Mouse (Mus musculus) cerebellum, postnatal 25 days (tissue): ENCODE data around the gene Trappc13.
"Not testable (repeated sequence)": the region's sequence is repeated elsewhere in the genome, so short reads cannot be mapped to it uniquely, and the experiment has no call there.

ENCODE experiments used
- DNase-seq, 2 experiments: peaks; one replicate each; pipeline ENCODE4 v3.0.0; 2021; ENCODE audit warnings: mixed read lengths in 2 of 2

The Trappc13 gene

DNA sequence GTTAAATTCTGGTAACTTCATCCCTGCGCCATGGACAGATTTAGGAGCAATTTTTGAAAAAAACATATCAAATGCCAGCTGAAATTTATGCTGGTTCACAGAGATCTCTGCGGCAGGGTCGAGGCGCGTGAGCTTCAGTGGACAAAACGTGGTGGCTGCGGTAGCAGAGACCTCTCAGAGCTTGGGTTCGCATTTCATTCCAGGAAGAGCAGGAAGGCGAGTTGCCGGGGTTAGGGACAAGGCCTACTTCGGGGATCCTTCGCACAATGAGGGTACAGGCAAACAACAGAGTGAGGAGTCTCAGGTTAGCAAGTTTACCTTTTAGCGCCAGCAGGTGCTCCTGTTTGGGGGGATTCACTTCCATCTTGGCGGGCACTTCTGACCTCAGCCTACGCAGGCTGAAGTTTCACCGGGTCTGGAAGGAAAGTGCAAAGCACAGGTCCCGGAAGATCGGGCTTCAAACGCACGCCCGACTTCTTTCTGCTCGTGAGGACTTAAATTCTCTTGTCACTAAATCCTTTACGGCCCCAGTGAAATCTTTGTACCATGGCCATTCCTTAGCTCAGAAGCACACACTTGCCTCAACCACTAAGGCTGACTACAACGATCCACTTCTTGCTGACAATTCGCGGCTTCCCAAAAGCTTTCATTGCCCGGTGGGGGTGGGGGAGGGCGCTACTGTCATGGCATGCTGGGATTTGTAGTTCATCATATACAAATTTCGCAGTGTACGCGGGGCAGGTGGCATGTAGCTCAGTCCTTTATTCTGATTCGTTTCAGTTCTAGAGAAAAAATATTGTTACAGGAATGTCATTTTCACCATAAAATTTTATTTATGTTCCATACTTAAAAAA lies at the start of gene Trappc13:
Gene Trappc13 (minus strand): TSS at position 674 of the 854 bp plus-strand sequence.
- peak; percentile 88 to 92 for DNase-seq

DNA sequence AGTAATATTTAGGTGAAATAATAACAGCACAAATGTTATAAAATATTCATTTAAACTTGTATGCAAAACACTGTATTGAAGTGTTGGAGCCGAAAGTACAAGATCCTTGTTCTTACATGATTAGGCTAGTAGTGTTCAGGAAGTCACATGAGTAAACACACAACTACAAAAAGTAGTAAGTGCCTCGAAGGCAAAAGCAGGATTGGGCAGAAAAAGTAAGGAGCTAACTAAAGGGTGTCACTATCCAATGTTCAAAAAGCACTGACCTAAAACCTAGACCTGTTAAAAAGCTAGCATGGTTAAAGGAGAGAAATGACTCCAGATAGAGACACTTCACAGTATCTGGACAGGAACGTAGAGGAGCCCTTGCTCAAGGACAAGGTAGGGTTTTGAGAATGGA lies 49.2 kb upstream of the Trappc13 start:
- no peak for DNase-seq

DNA sequence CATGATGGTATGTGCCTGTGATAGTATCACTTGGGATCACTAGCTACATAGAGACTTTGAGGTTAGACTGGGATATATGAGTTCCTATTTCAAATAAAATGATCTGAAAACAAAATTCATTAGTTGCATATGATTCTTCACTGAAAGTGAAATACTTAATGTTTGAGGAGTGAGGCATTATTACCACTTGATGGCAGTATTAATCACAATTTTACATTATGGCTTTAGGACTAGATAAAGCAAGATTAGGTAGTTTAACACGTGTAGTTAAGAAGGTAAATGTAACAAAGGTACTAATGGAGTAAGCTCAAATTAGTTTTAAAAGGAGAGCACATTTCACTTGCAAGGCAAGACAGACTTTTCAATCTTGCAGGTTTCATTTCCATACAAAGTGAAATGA lies 26.0 kb upstream of the Trappc13 start:
- DNase-seq: no peak

DNA sequence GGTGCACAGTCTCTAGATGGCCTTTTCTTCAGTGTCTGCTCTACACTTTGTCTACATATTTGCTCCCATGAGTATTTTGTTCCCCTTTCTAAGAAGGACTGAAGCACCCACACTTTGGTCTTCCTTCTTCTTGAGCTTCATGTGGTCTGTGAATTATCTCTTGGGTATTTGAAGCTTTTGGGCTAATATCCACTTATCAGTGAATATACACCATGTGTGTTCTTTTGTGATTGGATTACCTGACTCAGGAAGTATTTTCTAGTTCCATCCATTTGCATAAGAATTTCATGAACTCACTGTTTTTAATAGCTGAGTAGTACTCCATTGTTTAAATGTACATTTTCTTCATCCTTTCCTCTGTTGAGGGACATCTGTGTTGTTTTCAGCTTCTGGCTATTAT lies 17.6 kb upstream of the Trappc13 start:
- not testable (repeated sequence) for DNase-seq

DNA sequence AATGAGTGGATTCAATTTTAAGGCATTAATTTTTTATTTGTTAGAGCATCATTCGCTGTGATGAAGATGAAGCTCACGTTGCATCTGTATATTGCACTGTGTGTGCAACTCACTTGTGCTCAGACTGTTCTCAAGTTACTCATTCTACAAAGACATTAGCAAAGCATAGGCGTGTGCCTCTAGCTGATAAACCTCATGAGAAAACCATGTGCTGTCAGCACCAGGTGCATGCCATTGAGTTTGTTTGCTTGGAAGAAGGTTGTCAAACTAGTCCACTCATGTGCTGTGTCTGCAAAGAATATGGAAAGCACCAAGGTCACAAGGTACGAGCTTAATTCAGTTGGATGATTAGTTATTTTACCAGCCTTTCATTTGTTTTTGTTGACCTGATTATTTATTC lies 9.1 kb upstream of the Trappc13 start:
- DNase-seq: no peak

DNA sequence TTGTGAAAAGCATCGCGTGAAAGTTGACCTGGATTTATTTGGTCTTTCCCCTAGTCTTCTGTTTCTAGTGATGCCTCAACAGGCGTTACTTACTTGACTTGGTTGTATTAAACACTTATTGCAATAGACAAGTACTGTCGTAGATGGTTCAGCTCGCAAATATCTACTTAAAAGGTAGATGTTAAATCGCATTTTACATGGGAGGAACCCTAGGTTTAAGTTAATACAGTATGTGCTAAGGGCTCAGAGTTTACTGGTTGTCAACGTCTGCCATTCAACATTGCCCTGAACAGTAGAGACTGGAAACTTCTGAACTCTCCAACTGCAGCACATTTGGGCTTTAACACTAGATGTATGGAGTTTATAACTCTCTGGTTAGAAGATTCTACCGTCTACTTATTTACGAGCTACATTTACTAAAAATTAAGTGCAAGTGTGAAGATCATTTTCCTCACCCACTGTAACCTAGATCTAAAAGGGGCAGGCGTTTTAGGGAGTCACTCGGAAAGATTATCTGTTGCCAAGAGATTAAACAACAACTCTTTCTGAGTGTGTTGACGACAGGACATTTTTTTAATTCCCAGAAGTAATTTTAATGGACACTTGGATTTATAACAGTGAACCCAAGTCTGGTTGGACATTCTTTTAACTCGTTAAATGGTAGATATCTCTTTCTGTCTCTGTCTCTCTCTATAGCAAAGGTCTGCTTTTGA lies 1.1 kb upstream of the Trappc13 start:
- no peak for DNase-seq

DNA sequence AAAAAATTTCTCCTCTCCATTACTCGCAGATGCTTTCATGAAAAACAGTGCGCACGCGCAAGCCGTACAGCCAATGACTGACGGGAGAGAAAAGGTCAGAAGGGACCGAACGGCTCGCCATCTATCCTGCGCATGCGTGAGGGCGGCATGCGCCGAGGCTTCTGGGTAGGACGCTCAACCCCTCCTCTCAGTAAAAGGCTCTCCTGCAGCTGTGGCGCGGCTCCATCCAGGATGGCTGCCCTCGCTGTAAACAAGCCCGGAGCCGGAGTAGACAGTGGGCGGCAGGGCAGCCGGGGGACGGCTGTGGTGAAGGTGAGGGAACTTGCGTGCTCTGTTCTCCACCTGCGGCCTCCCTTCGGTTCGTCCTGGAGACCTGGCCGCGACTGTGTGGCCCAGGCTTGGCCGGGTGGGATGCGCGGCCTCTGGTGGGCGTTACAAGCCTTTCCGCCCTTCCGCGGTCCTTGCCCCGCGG lies 417 bp upstream of the Trappc13 start, which contains the start of gene Trim23:
Gene Trim23 (plus strand): TSS at position 148 of the 472 bp plus-strand sequence.
- DNase-seq: peak; percentile 95 to 98

DNA sequence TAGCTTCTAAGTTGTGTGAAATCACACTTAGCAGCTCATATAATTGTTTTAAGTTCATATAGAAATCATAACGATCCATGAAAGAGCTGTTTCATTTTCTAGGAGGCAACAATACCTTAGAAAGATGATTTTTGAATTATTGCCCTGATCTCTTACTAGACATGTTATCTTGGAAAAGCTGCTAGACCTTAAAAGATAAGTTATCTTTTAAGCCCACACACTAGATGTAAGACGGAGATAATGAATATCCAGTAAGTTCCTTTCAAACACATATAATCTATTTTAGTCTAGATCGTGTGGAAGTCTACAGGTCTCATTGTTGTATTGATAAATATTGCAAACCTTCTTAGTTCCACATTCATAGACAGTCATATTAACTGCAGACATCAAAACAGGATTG lies 1.4 kb downstream of the Trappc13 start:
- DNase-seq: no peak

DNA sequence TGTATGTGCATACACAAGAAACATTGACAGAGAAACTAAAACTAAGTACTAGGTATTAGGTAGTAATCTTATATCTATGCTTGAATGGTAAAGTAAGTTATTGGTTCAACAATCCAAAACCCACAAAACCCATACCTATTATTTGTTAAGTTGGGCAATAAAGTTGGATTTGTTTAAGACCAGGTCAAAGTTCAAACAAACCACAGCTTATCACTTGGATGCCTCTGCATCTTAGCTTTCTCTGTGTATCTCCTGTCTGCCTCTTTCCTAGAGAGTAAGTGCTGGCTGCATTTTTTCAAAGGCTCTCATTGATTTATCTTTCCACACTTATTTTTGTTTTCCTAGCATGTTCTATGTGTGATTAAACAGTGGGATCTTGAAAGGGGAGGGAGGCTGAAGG lies 5.8 kb downstream of the Trappc13 start:
- no peak for DNase-seq

DNA sequence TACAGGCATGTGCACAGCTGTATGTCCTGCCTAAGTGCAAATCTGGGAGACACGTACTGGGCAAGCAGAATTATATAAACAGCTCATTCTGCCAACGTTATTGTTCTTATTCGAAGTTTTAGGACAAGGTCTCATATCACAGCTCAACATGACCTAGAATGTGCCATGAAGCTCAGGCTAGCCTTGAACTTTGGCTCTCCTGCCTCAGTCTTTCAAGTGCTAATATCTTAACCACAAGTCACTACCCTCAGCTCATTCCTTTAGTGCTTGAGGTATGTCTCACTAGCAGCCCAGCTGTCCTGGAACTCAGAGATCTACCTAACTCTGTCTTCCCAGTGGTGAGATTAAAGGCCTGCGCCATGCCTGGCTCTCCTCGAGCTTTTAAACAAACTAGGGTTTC lies 6.6 kb downstream of the Trappc13 start:
- DNase-seq: no peak

DNA sequence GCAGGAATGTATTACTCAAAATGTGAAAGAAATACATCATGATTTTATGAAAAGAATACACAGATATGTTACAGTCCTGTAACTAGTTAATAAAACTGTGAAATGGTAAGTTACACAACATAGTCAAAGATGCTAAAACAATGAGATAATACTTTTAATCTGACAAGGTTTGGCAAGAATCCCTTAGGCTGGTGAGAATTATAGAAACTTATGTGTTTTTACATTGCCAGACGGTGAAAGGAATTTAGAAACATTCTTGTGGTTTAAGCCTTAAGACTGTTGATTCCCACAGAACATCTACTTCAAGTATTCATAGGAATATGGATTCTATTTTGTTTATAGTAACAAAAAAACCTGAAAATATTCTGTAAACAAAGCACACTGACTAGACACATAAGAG lies 22.6 kb downstream of the Trappc13 start:
- no peak for DNase-seq

DNA sequence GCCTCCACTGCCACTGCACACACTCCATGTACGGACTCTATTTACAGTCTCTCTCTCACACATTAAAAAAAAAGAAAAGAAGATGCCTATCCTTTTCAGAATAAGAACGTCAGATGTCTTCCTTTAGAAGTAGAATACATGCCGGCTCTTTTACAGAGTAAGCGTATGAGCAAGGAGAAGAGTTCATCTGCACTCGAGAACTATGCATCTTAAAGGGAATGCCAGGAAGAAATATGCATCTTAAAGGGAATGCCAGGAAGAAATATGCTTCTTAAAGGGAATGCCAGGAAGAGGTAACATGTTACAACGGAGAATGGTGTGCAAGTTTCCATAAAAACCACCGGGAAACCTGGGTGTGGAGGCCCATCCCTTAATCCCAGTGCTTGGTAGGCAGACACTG lies 23.2 kb downstream of the Trappc13 start:
- no peak for DNase-seq

DNA sequence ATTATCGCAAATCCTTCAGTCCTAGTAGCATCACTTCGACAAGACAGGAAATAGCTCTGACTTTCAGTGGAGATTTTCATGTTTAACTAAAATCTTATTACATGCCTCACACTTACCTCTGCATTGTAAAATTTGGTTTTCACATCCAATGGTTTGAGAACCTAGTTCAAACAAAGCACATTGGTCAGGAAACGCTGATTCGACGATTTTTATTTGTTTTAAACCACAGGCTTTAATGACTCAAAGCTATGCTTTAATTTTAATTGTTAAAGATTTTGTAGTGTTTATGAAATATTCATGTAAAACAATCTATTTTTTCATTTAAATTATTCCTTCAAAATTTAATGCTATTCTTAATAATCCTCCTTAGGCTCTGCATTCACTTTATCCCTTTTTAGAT lies 24.1 kb downstream of the Trappc13 start:
- DNase-seq: no peak

DNA sequence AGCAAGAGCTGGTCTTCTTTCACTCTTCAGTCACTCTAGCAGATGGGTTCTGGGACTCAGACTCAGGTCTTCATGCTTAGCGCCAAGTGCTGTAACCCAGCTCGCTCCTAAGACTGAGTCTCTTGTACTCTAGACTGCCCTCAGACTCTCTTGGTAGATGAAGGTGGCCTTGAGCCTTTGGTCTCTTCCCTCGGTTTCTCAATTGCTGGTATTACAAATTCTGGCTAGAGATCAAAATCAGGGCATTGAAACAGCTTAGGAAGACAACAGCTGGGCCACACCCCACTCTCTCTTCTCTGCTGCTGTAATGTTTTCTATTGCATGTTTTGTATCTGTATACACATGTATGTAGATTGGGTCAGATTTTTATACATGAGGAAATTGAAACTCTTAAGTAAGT lies 32.6 kb downstream of the Trappc13 start:
- no peak for DNase-seq

DNA sequence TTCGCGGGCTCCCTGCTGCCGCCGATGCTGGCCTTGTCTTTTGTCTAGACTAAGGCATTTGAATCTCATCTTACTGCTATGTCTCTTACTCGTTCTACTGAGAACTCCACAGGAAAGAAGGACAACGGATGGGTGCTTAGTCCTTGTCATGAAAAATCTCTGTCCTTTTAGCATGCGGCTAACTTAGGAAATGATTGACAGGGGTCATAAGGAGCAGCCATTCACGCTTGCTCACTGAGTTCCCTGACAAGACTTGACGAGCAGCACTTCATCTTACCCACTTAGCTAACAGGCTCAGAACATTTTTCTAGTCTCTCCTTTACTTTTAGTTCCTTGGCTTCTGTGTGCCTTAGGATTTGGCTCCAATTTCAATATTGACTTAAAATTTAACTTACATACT lies 33.4 kb downstream of the Trappc13 start:
- no peak for DNase-seq

DNA sequence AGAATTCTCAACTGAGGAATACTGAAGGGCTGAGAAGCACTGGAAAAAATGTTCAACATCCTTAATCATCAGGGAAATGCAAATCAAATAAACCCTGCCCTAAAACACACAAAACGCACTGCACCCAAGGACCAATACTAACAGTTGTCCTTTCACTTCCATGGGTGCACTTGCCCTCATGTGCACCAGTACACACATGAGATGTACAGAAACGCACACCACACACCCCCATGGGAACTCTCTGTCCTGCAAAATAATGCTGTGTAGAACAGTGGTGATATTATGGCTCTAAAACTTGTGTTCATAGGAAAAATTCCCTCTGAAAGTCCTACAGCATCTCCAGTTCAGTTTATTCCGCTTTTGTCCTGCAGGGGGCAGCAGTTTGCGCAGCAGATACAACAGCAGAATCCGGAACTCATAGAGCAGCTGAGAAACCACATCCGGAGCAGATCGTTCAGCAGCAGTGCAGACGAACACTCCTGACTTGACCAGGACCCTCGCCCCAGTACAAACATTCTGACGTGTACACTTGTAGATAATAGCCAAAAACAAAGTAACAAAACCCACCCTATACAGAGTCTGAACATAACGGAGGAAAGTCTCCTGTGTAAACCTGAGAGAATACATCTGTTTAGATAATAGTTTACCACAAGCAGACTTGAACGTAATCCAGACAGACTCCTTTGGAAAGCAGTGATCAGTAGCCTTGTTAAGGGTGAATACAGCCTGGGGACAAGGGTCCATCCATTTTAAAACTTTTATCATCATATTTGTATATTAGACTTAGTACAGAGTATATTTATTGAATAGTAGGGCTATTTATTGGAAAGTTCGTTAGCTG lies 38.7 kb downstream of the Trappc13 start:
- DNase-seq: peak; percentile 81 to 88

DNA sequence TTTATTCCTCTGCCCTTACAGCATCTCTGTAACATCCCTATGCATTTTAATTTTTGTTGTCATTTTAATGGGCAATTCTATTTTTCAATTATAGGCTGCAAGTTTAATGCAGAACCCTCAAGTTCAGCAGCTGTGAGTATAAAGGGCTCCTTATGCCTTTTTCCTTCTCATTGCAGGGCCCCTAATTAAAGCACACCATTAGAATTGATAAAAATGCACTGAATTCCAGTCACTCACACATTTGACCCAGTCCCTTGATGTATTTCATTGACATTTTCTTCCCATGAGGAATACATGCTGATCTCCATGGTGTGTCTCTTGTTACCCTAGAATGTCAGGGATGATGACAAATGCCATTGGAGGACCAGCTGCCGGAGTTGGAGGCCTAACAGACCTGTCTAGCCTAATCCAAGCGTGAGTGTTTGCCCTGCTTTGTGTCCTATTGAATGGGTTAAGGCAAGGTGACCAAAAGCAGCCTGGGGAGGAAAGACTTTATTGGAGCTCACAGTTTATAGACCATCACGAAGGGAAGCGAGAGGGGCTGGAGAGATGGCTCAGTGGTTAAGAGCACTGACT lies 43.7 kb downstream of the Trappc13 start:
- DNase-seq: no peak

DNA sequence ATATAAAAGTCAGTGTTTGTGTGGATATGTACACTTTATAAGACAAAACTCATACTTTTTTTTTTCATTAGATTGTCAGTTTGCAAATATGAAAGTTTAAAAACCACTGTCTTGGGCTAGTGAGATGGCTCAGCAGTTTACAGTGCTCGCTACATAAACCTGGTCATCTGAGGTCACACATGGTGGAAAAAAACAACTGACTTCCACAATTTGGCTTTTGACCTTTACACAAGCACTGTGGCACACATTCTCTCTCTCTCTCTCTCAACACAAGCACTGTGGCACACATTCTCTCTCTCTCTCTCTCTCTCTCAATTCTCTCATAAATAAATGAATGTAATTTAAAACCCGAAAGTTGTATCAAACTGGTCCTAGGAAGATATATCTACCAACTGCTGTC lies 45.7 kb downstream of the Trappc13 start:
- no peak for DNase-seq

DNA sequence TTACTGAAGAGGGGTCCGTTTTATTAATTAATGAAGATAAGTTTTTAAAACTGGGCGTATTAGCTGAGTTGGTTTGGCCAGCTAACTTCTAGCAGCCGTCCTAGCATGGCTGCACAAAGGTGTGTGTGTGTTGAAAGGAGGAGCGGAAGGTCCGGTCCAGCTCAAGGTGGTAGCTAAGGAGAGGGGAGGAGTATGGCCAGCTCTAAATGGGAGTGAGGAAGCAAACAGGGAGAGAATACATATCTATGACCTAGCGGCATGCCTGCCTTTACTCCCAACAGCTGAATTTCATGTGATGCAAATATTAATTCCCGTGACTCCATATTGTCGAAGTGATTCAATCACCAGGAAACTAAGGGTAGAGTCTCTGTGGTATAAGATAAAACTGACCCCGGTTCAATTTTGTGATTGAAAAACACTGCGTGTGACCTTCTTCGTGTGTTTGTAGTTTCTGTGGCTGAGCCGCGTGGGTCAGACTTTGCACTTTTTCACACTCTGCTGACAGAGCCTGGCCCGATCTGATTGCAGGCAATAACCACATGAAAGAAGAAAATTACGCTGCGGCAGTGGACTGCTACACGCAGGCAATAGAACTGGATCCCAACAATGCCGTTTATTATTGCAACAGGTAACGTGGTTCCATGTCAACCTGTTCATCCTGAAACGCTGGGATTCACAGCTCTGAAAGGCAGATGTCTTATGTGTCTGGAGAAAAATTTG lies 54.4 kb downstream of the Trappc13 start:
- no peak for DNase-seq

DNA sequence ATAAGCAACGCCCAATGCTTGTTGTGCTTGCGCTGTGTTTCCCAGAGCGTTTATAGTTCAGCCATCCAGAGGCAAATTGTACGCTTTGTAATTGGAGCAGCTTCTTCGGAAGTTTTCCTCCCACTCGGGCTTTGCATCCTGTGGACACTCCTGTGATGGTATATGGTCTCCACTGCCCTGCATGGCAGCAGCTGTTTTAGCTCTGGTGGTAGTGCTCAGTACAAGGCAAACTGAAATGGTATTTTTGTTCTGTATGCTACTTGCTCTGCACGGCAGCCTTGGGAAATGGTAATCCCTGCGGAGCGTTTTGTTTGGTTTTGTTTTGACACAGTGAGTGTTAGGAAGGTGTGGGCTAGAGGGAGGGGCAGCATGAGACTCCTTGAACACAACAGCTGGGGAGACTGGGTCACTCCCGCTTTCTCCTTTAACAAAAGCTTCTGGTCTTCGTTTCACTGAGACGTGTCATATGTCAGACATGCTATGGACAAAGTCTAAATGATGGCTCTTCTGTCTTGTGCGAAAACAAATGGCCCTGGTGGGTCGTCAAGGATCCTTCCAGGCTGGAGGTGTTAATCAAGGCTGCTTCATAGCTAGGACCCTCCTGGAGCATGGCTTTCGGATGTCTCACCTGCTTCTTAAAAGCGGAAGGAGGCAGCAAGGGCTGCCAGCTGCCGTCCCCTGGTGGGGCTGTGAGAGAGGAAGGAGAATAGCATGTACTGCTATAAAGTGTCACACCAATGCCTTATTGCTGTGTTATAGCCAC lies 56.0 kb downstream of the Trappc13 start:
- DNase-seq: no peak

DNA sequence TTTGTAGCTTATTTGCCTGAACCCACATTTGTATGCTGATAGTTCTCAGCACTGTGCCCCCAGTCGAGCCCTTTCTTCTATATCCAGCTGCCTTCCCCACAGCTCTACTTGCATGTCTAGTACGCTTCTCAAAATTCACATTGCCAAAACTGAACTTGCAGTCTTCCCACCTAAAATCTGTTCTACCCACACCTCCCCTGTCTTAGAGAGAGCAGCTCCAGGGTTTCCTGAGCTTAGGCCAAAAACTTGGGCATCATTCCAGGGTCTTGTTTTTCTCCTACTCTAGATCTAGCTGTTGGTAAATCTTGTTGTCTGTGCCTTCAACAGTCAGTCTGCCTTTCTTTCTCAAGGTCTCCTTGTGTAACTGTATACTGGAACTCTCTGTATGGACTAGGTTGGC lies 63.4 kb downstream of the Trappc13 start:
- no peak for DNase-seq
